Mouse (Mus musculus): Measurements from ENCODE around the gene Dbh. TPM values are rescaled to one million over a fixed set of nuclear protein-coding genes. Genes with fewer than 3 reads are reported as not detected.

Dbh gene
- polyA plus RNA-seq, 1 experiment: not detected

GRCm38 (mm10) chr2:27210676-27211210 lies 45.7 kb downstream of the Dbh start:
- Histone ChIP-seq H3K27me3 (ENCODE audit: control insufficient read depth, insufficient read depth, low read length) (no peaks in the 10 kb centered on the region), H3K27ac (ENCODE audit: insufficient read depth, low read length) (no peak overlapping the region), H3K4me3 (ENCODE audit: extremely low read depth, insufficient read depth, insufficient read length) (no peak overlapping the region), H3K36me3 (ENCODE audit: control insufficient read depth, insufficient read depth, low read length) (no peaks in the 10 kb centered on the region), H3K4me1 (ENCODE audit: control insufficient read depth, insufficient read depth, insufficient read length) (peaks cover 20% of the 10 kb centered on the region; the same call in 1 of the 2 replicates)
- 32% methylated on average over 12 of the region's 12 CpGs for WGBS
- no peak for TF ChIP-seq CTCF (IDR thresholded peaks at IDR 0.05; ENCODE audit: extremely low read depth, insufficient read depth, insufficient read length, insufficient replicate concordance)
- TF ChIP-seq POLR2A (IDR thresholded peaks at IDR 0.05; ENCODE audit: low read depth, low read length): no peak
- DNase-seq (ENCODE audit: low read depth in 1 of 2, low spot score in 2 of 2): no peak

GRCm38 (mm10) chr2:27211966-27212893 lies 47.2 kb downstream of the Dbh start:
- WGBS: 35% methylated on average over 8 of the region's 8 CpGs
- TF ChIP-seq CTCF (IDR thresholded peaks at IDR 0.05; ENCODE audit: extremely low read depth, insufficient read depth, insufficient read length, insufficient replicate concordance): no peak
- Histone ChIP-seq H3K4me3 (ENCODE audit: extremely low read depth, insufficient read depth, insufficient read length) (no peak overlapping the region), H3K27me3 (ENCODE audit: control insufficient read depth, insufficient read depth, low read length) (no peaks in the 10 kb centered on the region), H3K36me3 (ENCODE audit: control insufficient read depth, insufficient read depth, low read length) (no peaks in the 10 kb centered on the region), H3K4me1 (ENCODE audit: control insufficient read depth, insufficient read depth, insufficient read length) (peaks cover 20% of the 10 kb centered on the region; the same call in 1 of the 2 replicates), H3K27ac (ENCODE audit: insufficient read depth, low read length) (no peak overlapping the region)
- peak in 1 of 2 experiments; percentile 7 for DNase-seq (ENCODE audit: low read depth in 1 of 2, low spot score in 2 of 2)

- WGBS: 79% methylated on average over 2 of the region's 2 CpGs
- H3K4me3 ChIP-seq (ENCODE audit: extremely low read depth, insufficient read depth, insufficient read length): no peak overlapping the region
- no peak overlapping the region for H3K27ac ChIP-seq (ENCODE audit: insufficient read depth, low read length)
- no peaks in the 10 kb centered on the region for H3K27me3 ChIP-seq (ENCODE audit: control insufficient read depth, insufficient read depth, low read length)
- no peak for DNase-seq (ENCODE audit: low read depth in 1 of 2, low spot score in 2 of 2)
- H3K36me3 ChIP-seq (ENCODE audit: control insufficient read depth, insufficient read depth, low read length): no peaks in the 10 kb centered on the region
- TF ChIP-seq POLR2A (IDR thresholded peaks at IDR 0.05; ENCODE audit: low read depth, low read length): no peak
- TF ChIP-seq CTCF (IDR thresholded peaks at IDR 0.05; ENCODE audit: extremely low read depth, insufficient read depth, insufficient read length, insufficient replicate concordance): no peak
- peaks cover 15% of the 10 kb centered on the region; the same call in 1 of the 2 replicates for H3K4me1 ChIP-seq (ENCODE audit: control insufficient read depth, insufficient read depth, insufficient read length)
These were observed 50.5 kb downstream of the Dbh start for GRCm38 (mm10) chr2:27215537-27215936.

- Histone ChIP-seq H3K4me1 (ENCODE audit: control insufficient read depth, insufficient read depth, insufficient read length) (no peaks in the 10 kb centered on the region), H3K27ac (ENCODE audit: insufficient read depth, low read length) (no peak overlapping the region), H3K4me3 (ENCODE audit: extremely low read depth, insufficient read depth, insufficient read length) (no peak overlapping the region), H3K36me3 (ENCODE audit: control insufficient read depth, insufficient read depth, low read length) (no peaks in the 10 kb centered on the region), H3K27me3 (ENCODE audit: control insufficient read depth, insufficient read depth, low read length) (no peaks in the 10 kb centered on the region)
- 95% methylated on average over 2 of the region's 2 CpGs for whole genome bisulfite sequencing
- TF ChIP-seq CTCF (IDR thresholded peaks at IDR 0.05; ENCODE audit: extremely low read depth, insufficient read depth, insufficient read length, insufficient replicate concordance): no peak
- TF ChIP-seq POLR2A (IDR thresholded peaks at IDR 0.05; ENCODE audit: low read depth, low read length): no peak
- DNase-seq (ENCODE audit: low read depth in 1 of 2, low spot score in 2 of 2): no peak
These were observed 53.1 kb downstream of the Dbh start for GRCm38 (mm10) chr2:27218121-27218544.

- H3K4me3 ChIP-seq (ENCODE audit: extremely low read depth, insufficient read depth, insufficient read length): no peak overlapping the region
- DNase-seq (ENCODE audit: low read depth in 1 of 2, low spot score in 2 of 2): no peak
- no peak for TF ChIP-seq POLR2A (IDR thresholded peaks at IDR 0.05; ENCODE audit: low read depth, low read length)
- TF ChIP-seq CTCF (IDR thresholded peaks at IDR 0.05; ENCODE audit: extremely low read depth, insufficient read depth, insufficient read length, insufficient replicate concordance): no peak
- H3K27me3 ChIP-seq (ENCODE audit: control insufficient read depth, insufficient read depth, low read length): no peaks in the 10 kb centered on the region
- 92% methylated on average over 8 of the region's 8 CpGs for WGBS
- no peaks in the 10 kb centered on the region for H3K36me3 ChIP-seq (ENCODE audit: control insufficient read depth, insufficient read depth, low read length)
- H3K4me1 ChIP-seq (ENCODE audit: control insufficient read depth, insufficient read depth, insufficient read length): no peaks in the 10 kb centered on the region
- no peak overlapping the region for H3K27ac ChIP-seq (ENCODE audit: insufficient read depth, low read length)
These were observed 53.5 kb downstream of the Dbh start for GRCm38 (mm10) chr2:27218569-27218968.

GRCm38 (mm10) chr2:27223012-27223421 lies 58.0 kb downstream of the Dbh start:
- WGBS: 88% methylated on average over 7 of the region's 7 CpGs
- no peak overlapping the region for H3K4me3 ChIP-seq (ENCODE audit: extremely low read depth, insufficient read depth, insufficient read length)

More at GRCm38 (mm10) chr2:27223012-27223421, 58.0 kb downstream of the Dbh start:
- DNase-seq (ENCODE audit: low read depth in 1 of 2, low spot score in 2 of 2): no peak
- H3K4me1 ChIP-seq (ENCODE audit: control insufficient read depth, insufficient read depth, insufficient read length): no peaks in the 10 kb centered on the region
- no peaks in the 10 kb centered on the region for H3K36me3 ChIP-seq (ENCODE audit: control insufficient read depth, insufficient read depth, low read length)
- no peak for TF ChIP-seq CTCF (IDR thresholded peaks at IDR 0.05; ENCODE audit: extremely low read depth, insufficient read depth, insufficient read length, insufficient replicate concordance)
- TF ChIP-seq POLR2A (IDR thresholded peaks at IDR 0.05; ENCODE audit: low read depth, low read length): no peak
- no peaks in the 10 kb centered on the region for H3K27me3 ChIP-seq (ENCODE audit: control insufficient read depth, insufficient read depth, low read length)
- no peak overlapping the region for H3K27ac ChIP-seq (ENCODE audit: insufficient read depth, low read length)

Measured in spleen, adult 2 months (tissue).